Mouse (Mus musculus) liver, embryonic 13.5 days (tissue): ENCODE results near the gene Sufu. TPM values are rescaled to one million over a fixed set of nuclear protein-coding genes. Genes with fewer than 3 reads are reported as not detected.

Source experiments
- ATAC-seq: fragments of 200-750 bp; cut with Nextera tagmentation; 2 replicates; pipeline ENCODE4 v1.8.0; 2017; ENCODE audit warnings: low read depth, mild to moderate bottlenecking, moderate number of reproducible peaks, moderate library complexity
- DNase-seq: peaks from one replicate; pipeline ENCODE4 v3.0.0; 2022
- H3K27ac ChIP-seq: fragments of 300-500 bp; sonication (generic); 2 replicates; pipeline ENCODE4 v1.5.1; 2015; ENCODE audit warnings: moderate library complexity, mild to moderate bottlenecking, inconsistent platforms
- H3K27me3 ChIP-seq: fragments of 300-500 bp; sonication (generic); 2 replicates; pipeline ENCODE4 v1.6.1; 2015; ENCODE audit warnings: mild to moderate bottlenecking, inconsistent platforms
- H3K36me3 ChIP-seq: fragments of 300-500 bp; sonication (generic); 2 replicates; pipeline ENCODE4 v1.6.1; 2015; ENCODE audit warnings: mild to moderate bottlenecking, inconsistent platforms
- H3K4me1 ChIP-seq: fragments of 300-500 bp; sonication (generic); replicated peaks from 2 replicates; pipeline ENCODE4 v1.6.1; 2015; ENCODE audit warnings: inconsistent platforms
- H3K4me2 ChIP-seq: fragments of 300-500 bp; sonication (generic); 2 replicates; pipeline ENCODE4 v1.6.1; 2015; ENCODE audit warnings: inconsistent platforms, mild to moderate bottlenecking, moderate library complexity
- H3K4me3 ChIP-seq: fragments of 300-500 bp; sonication (generic); replicated peaks from 2 replicates; pipeline ENCODE4 v1.5.1; 2015; ENCODE audit warnings: mild to moderate bottlenecking, inconsistent platforms
- H3K9ac ChIP-seq: fragments of 300-500 bp; sonication (generic); 2 replicates; pipeline ENCODE4 v1.6.1; 2015; ENCODE audit warnings: mild to moderate bottlenecking, inconsistent platforms
- H3K9me3 ChIP-seq: fragments of 300-500 bp; sonication (generic); replicated peaks from 2 replicates; pipeline ENCODE4 v1.6.1; 2016; ENCODE audit warnings: inconsistent platforms
- WGBS: fragments of 180-500 bp; shearing (Covaris S2); methylation state at CpG from one replicate; pipeline ENCODE4 v1.1.7; 2015; ENCODE audit not compliant: insufficient replicate concordance; 5-methylcytosine and 5-hydroxymethylcytosine counted together
- polyA plus RNA-seq: library from polyadenylated mRNA; unstranded; fragments of >200 nt; fragmentation: Nextera tagmentation; extraction: Ambion mirVana; gene quantifications from 2 replicates; pipeline ENCODE4 v1.2.1, GENCODE M21; 2015

Gene Sufu
- polyA plus RNA-seq, 1 experiment from 2014 or later, result 6.3 TPM

DNA sequence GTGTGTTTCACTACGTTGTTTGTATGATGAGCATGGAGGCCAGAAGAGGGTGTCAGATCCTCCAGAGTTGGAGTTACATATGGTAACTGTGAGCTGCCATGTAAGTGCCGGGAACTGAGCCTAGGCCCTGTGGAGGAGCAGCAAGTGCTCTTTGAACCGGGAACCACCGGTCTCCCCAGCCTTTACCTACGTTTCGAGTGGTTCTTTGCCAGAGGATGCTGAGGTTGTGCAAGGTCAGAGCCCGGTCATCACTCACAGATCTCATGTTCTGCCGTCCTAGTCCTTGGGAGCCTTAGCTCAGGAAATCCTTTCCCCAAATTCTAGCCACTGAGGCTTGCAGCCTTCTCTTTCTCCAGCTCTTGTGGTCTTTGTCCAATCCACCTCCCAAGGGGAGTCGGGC, 37.5 kb downstream of the Sufu start:
- ATAC-seq (no peak), DNase-seq (no peak)
- Histone ChIP-seq H3K27ac (no peak overlapping the region), H3K4me2 (no peak overlapping the region), H3K4me1 (0 out of 2 replicates have a peak, but pooled peaks cover 2% of the 10 kb centered on the region), H3K9me3 (no peaks in the 10 kb centered on the region), H3K36me3 (no peaks in the 10 kb centered on the region), H3K9ac (no peak overlapping the region), H3K4me3 (no peak overlapping the region), H3K27me3 (no peaks in the 10 kb centered on the region)
- WGBS, result 70% methylated on average over 9 of the region's 9 CpGs

DNA sequence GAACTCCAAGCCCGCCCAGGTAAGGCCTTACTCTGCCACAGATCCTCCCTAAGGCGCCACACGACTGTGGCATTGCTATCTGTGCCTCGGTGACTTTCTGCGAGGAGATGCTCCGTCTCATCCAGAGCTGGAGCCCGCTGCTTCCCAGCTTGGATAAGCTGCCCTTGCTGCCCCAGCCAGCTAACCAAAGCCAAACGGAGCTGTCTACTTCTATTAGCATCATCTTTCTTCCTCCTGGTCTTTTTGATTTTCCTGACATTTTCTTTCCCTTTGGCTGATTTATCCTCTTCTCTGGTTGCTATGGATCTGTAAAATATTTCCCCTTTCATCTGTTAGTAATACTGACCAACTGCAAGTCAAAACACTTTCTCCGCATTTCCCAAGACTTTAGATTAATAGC, 37.9 kb downstream of the Sufu start:
- ATAC-seq (no peak), DNase-seq (no peak)
- Histone ChIP-seq H3K9me3 (no peaks in the 10 kb centered on the region), H3K27ac (no peak overlapping the region), H3K4me3 (no peak overlapping the region), H3K4me1 (0 out of 2 replicates have a peak, but pooled peaks cover 2% of the 10 kb centered on the region), H3K4me2 (no peak overlapping the region), H3K9ac (no peak overlapping the region), H3K27me3 (no peaks in the 10 kb centered on the region), H3K36me3 (no peaks in the 10 kb centered on the region)
- 74% methylated on average over 9 of the region's 9 CpGs for WGBS

DNA sequence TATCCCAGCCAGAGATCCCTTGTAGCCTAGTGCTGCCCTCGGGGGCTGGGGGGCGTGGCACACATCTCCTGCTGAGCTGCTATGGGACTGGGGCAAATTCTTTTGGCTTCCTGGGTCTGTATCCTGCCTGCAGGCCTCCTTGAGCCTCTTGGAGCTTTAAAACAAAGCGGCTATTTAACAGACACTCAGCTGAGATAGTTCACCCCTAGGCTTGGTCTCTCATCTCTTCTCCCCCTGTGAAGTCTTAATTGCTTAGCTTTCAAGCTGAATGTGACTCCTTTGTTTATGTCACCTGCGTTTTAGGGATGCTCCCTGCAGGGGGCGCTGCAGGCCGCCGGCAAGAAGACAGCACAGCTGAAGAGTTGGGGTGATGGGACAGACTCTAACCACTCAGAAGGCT, 38.8 kb downstream of the Sufu start:
- Histone ChIP-seq H3K27me3 (no peaks in the 10 kb centered on the region), H3K27ac (no peak overlapping the region), H3K36me3 (no peaks in the 10 kb centered on the region), H3K9ac (no peak overlapping the region), H3K9me3 (no peaks in the 10 kb centered on the region), H3K4me1 (0 out of 2 replicates have a peak, but pooled peaks cover 2% of the 10 kb centered on the region), H3K4me3 (no peak overlapping the region), H3K4me2 (no peak overlapping the region)
- DNase-seq (no peak), ATAC-seq (no peak)
- 23% methylated on average over 7 of the region's 7 CpGs for WGBS

DNA sequence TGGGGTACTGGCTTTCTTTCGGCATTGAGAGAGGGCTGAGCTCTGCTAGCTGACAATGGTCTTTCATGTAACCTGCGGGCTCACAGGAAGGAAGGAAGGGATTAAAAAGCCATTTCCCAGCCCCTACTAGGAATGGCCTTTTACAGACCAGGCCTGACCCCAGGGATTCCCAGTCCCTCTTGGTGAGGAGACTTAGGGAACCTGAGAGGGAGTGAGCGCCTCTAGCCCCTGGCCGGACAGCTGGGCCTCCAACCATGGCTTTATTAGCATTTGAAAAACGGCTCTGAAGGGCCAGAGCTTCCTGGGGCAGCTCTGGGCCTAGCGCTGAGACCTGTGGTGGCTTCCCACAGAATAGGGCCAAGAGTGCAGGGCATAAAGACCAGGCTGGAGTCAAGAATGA, 46.8 kb downstream of the Sufu start:
- WGBS, result 59% methylated on average over 6 of the region's 6 CpGs
- Histone ChIP-seq H3K4me2 (no peak overlapping the region), H3K4me1 (peaks cover 28% of the 10 kb centered on the region), H3K27me3 (no peaks in the 10 kb centered on the region), H3K9ac (no peak overlapping the region), H3K9me3 (no peaks in the 10 kb centered on the region), H3K27ac (no peak overlapping the region), H3K36me3 (no peaks in the 10 kb centered on the region), H3K4me3 (no peak overlapping the region)
- DNase-seq (no peak), ATAC-seq (no peak)

DNA sequence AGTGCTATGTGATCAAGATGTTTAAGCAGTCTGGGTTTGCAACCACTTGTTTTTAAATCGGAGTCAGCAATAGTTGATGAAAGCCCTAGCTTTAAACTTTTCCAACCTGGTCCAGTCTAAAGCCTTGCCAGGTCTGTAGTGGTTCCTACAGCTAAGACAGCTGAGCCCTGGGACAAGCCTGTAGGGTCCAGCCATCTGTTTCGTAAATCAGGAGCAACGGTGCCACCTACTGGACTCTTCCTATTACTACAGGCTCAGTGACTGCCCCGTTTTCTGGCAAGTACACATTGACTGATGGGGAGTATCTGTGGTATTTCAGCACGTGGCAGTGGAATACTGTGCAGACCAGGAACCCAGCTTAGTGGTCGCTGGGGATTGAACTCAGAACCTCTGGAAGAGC, 47.5 kb downstream of the Sufu start:
- Histone ChIP-seq H3K4me3 (no peak overlapping the region), H3K9ac (no peak overlapping the region), H3K4me2 (no peak overlapping the region), H3K4me1 (peaks cover 30% of the 10 kb centered on the region), H3K36me3 (no peaks in the 10 kb centered on the region), H3K27me3 (no peaks in the 10 kb centered on the region), H3K9me3 (no peaks in the 10 kb centered on the region), H3K27ac (no peak overlapping the region)
- peak; percentile 68 for DNase-seq
- peak; percentile 66 for ATAC-seq
- WGBS, result 4% methylated on average over 6 of the region's 6 CpGs

DNA sequence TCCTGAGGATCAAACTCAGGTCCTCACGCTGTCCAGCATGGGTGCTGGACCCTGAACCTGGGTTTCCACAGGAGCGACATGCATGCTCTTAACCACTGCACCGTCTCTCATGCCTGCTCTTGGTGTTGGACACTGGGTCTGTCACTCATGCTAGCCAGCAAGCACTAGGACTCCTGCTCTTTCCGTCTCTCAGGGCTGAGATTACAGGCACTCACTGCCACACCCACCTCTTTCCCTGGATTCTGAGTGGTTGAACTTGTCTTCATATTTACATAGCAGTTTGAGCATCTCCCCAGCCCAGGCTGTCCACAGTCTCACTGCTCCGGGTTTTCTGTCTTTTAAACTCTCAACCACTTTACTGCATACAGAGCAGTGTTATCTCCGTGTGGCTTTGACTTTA, 48.9 kb downstream of the Sufu start:
- Histone ChIP-seq H3K9ac (no peak overlapping the region), H3K27ac (no peak overlapping the region), H3K9me3 (no peaks in the 10 kb centered on the region), H3K27me3 (no peaks in the 10 kb centered on the region), H3K36me3 (0 out of 2 replicates have a peak, but pooled peaks cover under 1% of the 10 kb centered on the region), H3K4me2 (no peak overlapping the region), H3K4me1 (peaks cover 30% of the 10 kb centered on the region), H3K4me3 (no peak overlapping the region)
- ATAC-seq (peak; percentile 9; the same call in 1 of the 2 replicates), DNase-seq (no peak)
- WGBS, result 61% methylated on average over 6 of the region's 6 CpGs

DNA sequence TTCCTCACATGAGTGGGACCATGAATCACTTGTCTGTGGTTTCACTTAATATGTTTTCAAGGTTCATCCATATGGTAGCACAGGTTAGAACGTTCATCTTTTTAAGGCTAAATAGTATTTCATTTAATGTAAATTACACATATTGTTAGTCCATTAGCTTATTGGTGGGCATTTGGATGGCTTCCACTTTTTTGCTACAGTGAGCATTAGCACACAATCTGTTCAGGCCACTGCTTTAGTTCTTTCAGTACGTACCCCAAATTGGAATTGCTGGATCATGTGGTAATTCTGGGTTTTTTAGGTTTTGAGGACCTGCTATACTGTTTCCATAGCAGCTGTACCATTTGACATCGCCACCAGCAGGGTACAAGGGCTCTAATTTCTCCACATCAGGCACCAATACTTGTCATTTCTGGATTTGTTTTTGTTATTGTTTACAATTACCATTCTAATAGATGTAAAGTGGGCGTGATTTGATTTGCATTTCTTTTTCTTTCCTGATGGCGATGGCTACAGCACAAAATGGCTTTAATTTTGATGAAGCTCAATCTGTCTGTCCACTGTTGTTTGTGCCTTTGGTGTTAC, 49.8 kb downstream of the Sufu start:
- Histone ChIP-seq H3K9ac (no peak overlapping the region), H3K27me3 (no peaks in the 10 kb centered on the region), H3K4me2 (no peak overlapping the region), H3K9me3 (no peaks in the 10 kb centered on the region), H3K4me1 (peaks cover 30% of the 10 kb centered on the region), H3K36me3 (0 out of 2 replicates have a peak, but pooled peaks cover 3% of the 10 kb centered on the region), H3K27ac (no peak overlapping the region), H3K4me3 (no peak overlapping the region)
- WGBS, result 78% methylated on average over 5 of the region's 5 CpGs
- ATAC-seq (no peak), DNase-seq (no peak)

DNA sequence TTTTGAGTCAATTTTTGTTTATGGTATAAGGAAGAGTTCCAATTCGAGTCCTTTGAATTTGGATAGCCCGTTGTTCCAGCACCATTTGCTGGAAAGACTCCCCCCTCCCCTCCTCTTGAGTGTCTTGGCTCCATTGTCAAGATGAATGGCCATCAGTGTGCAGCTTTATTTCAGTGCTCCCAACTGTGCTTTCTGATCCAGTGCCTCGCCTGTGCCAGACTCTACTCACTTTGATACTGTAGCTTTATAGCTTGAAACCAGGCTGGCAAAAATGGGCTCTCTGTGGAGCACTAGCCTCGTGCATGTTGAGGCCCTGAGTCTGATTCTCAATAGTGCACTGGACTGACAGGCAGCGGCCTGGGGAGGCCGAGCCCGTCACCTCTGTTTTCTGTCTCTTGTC, 50.4 kb downstream of the Sufu start:
- Histone ChIP-seq H3K4me3 (no peak overlapping the region), H3K9ac (0 out of 2 replicates have a peak overlapping the region, but pooled peaks have one; percentile 13), H3K4me1 (peaks cover 35% of the 10 kb centered on the region), H3K4me2 (no peak overlapping the region), H3K9me3 (no peaks in the 10 kb centered on the region), H3K36me3 (0 out of 2 replicates have a peak, but pooled peaks cover 3% of the 10 kb centered on the region), H3K27me3 (no peaks in the 10 kb centered on the region), H3K27ac (no peak overlapping the region)
- ATAC-seq (no peak), DNase-seq (no peak)
- WGBS, result 39% methylated on average over 7 of the region's 7 CpGs

DNA sequence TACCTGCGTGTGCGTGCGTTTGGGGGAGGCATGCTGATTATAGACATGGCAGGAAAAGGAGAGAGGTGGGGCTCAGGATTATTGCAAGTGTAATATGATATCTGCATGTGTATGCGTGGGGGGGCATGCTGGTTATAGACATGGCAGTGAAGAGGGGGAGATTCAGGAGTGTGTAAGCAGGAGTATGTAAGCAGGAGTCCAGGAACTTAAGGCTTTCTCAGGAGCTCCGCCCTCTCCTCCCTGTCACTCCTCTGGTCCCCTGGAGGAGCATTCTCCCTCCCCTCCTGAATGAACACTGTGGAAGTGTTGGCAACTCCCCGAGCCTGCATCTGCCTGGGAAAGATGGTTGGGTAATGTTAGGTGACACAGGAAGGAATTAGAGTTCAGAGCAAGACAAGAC, 51.2 kb downstream of the Sufu start:
- Histone ChIP-seq H3K27me3 (no peaks in the 10 kb centered on the region), H3K4me3 (no peak overlapping the region), H3K36me3 (0 out of 2 replicates have a peak, but pooled peaks cover 3% of the 10 kb centered on the region), H3K9ac (no peak overlapping the region), H3K9me3 (no peaks in the 10 kb centered on the region), H3K4me1 (peaks cover 43% of the 10 kb centered on the region), H3K27ac (no peak overlapping the region), H3K4me2 (no peak overlapping the region)
- ATAC-seq (no peak), DNase-seq (no peak)
- 57% methylated on average over 6 of the region's 6 CpGs for WGBS

DNA sequence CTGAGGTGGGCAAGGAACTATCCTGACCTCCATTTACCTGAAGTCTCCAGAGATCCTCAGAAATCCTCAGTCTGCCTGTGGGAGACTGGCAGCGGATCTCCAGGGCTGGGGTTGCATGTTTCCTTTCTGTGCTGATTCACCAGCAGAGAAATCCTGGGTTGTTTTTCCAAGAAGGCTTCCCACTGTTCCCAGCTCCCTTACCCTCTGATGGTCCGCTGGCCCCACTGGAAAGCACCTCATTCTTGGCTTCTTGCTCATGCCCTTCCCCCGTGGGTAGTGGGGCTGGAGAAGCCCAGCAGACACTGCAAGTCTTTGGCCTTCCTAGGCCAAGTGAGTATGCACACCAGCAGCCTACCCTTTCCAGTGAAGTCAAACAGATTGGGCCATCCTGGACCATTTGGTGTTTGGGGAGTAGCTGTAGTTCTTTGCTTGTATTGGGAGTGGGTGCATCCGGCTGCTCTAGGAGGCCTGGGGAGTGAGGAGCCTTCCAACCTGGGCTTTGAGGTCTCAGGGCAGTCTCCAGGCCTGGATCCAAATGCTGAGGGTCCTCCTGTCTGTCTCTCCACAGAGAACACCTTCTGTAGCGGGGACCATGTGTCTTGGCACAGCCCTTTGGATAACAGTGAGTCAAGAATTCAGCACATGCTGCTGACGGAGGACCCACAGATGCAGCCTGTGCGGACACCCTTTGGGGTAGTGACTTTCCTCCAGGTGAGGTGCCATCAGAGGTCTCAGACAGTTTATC, 52.7 kb downstream of the Sufu start:
- Histone ChIP-seq H3K36me3 (0 out of 2 replicates have a peak, but pooled peaks cover 6% of the 10 kb centered on the region), H3K4me1 (peaks cover 56% of the 10 kb centered on the region), H3K9me3 (no peaks in the 10 kb centered on the region), H3K9ac (no peak overlapping the region), H3K4me2 (no peak overlapping the region), H3K4me3 (no peak overlapping the region), H3K27ac (no peak overlapping the region), H3K27me3 (no peaks in the 10 kb centered on the region)
- DNase-seq, result no peak
- 81% methylated on average over 7 of the region's 7 CpGs for WGBS
- no peak for ATAC-seq

DNA sequence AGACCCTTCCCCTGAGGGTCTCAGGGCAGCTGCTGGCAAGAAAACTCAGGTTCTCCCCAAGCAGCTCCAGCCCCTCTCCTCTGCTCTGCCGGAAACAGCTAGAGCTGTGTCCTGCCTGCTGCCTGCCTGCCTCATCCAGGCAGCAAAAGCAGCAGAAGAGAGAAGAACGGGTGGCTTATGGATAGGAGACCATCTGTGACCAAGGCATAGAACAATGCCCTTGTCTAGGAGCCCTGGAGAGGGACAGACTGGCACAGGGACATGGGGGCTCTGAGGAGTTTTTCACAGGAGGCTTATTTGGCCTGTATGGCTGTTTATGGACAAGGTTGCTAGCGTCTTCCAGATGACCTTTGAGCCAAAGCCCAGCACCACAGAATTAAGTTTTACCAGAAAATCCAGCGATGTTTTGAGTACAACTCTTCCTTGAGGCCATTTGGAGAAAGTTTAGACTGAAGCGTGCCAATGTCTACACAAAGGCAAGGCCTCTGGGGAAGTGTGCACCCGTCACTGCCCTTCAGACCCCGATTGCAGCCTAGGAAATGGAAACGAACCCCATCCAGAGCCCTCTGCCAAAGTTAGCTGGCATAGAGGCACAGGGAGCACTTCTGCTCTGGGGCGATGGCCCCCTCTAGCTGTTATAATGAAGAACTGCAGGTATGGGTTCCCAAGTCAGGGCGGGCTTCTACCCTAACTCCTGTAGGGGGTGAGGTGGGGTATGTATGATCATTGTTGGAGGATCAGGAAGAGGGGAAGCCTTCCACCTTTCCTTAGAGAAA, 55.5 kb downstream of the Sufu start:
- Histone ChIP-seq H3K27me3 (no peaks in the 10 kb centered on the region), H3K9ac (0 out of 2 replicates have a peak overlapping the region, but pooled peaks have one; percentile 8), H3K27ac (0 out of 2 replicates have a peak overlapping the region, but pooled peaks have one; percentile 21), H3K4me1 (peaks cover 71% of the 10 kb centered on the region), H3K4me2 (no peak overlapping the region), H3K9me3 (no peaks in the 10 kb centered on the region), H3K36me3 (0 out of 2 replicates have a peak, but pooled peaks cover 6% of the 10 kb centered on the region), H3K4me3 (no peak overlapping the region)
- DNase-seq (peak; percentile 34), ATAC-seq (no peak)
- 37% methylated on average over 10 of the region's 10 CpGs for WGBS
